Mouse (Mus musculus) lung, postnatal 0 days (tissue): ENCODE results near the gene Arsk.

ENCODE experiments used
- CTCF ChIP-seq: IDR thresholded peaks from 2 replicates; pipeline ENCODE4 v1.5.1; 2016; ENCODE audit warnings: antibody characterized with exemption, mild to moderate bottlenecking
- EP300 ChIP-seq: IDR thresholded peaks from 2 replicates; pipeline ENCODE4 v1.6.1; 2016; ENCODE audit warnings: antibody characterized with exemption, mild to moderate bottlenecking, control low read depth

DNA sequence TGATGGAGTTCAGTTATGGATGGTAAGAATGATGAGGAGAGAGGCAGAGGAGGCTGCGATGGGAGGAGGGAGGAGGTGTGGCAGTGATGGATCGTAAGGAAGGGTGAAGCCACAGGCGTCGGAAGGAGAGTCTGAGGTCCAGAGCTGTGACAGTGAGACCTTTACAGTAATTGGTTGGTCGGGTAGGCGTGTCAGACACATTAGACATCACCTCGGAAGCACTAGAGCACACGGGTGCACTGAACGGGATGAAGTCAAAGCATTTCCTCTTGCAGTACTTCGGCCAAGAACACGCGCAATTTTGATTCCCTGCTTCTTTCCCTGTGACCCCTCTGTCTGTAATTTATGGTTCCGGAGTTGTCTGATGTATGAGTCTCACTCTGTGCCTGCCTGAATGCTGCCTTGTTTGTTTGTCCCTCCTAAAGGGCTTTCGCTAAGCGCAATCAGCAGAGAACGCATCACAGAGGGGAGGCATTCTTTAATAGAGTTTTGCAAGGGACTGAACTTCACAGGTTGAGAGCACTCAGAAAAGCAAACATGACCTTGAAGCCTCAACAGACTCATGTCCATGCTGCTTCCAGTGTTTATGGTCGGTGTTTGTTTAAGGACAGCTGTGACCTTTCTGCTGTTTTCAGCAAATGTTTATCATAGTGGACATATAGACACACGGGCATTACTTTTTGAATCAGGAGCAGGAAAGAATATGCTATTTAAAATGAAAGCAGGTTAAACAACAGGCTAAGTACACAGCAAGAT is 10.8 kb upstream of the Arsk start:
- TF ChIP-seq CTCF (no peak), EP300 (no peak)
